Mouse (Mus musculus) kidney, embryonic 14.5 days (tissue): Measurements from ENCODE around the gene 2810004N23Rik. TPM values are rescaled to one million over a fixed set of nuclear protein-coding genes. Genes with fewer than 3 reads are reported as not detected.

Experiments used
- ATAC-seq: fragments of 200-750 bp; cut with Nextera tagmentation; 2 replicates; pipeline ENCODE4 v1.8.0; 2017; ENCODE audit warnings: moderate number of reproducible peaks, mild to moderate bottlenecking, moderate TSS enrichment, moderate library complexity; ENCODE audit not compliant: low FRiP score, low TSS enrichment
- H3K27ac ChIP-seq: fragments of 300-500 bp; sonication (generic); 2 replicates; pipeline ENCODE4 v1.5.1; 2014; ENCODE audit warnings: low read depth, mild to moderate bottlenecking, low read length, moderate library complexity, mixed read lengths
- H3K27me3 ChIP-seq: fragments of 300-500 bp; sonication (generic); 2 replicates; pipeline ENCODE4 v1.6.1; 2014; ENCODE audit warnings: mild to moderate bottlenecking, low read length; ENCODE audit not compliant: control insufficient read depth, insufficient read depth
- H3K36me3 ChIP-seq: fragments of 300-500 bp; sonication (generic); 2 replicates; pipeline ENCODE4 v1.6.1; 2014; ENCODE audit warnings: low read length, mixed read lengths; ENCODE audit not compliant: control insufficient read depth, insufficient read depth
- H3K4me1 ChIP-seq: fragments of 300-500 bp; sonication (generic); 2 replicates; pipeline ENCODE4 v1.6.1; 2014; ENCODE audit warnings: low read length, mixed read lengths; ENCODE audit not compliant: control insufficient read depth, insufficient read depth
- H3K4me2 ChIP-seq: fragments of 300-500 bp; sonication (generic); replicated peaks from 2 replicates; pipeline ENCODE4 v1.6.1; 2014; ENCODE audit warnings: low read depth, mild to moderate bottlenecking, low read length
- H3K4me3 ChIP-seq: fragments of 300-500 bp; sonication (generic); 2 replicates; pipeline ENCODE4 v1.5.1; 2014; ENCODE audit warnings: mild to moderate bottlenecking, low read length
- H3K9ac ChIP-seq: fragments of 300-500 bp; sonication (generic); 2 replicates; pipeline ENCODE4 v1.6.1; 2014; ENCODE audit warnings: low read depth, mild to moderate bottlenecking, low read length, moderate library complexity
- H3K9me3 ChIP-seq: fragments of 300-500 bp; sonication (generic); 2 replicates; pipeline ENCODE4 v1.6.1; 2016; ENCODE audit warnings: low read length; ENCODE audit not compliant: control insufficient read depth
- WGBS: fragments of 180-500 bp; shearing (Covaris S2); extraction: QIAGEN DNeasy Blood & Tissue Kit; methylation state at CpG from one replicate; pipeline ENCODE4 v1.1.7; 2014; 5-methylcytosine and 5-hydroxymethylcytosine counted together
- polyA plus RNA-seq: library from polyadenylated mRNA; unstranded; fragments of >200 nt; fragmentation: Nextera tagmentation; extraction: Ambion mirVana; gene quantifications from 2 replicates; pipeline ENCODE4 v1.2.1, GENCODE M21; 2014

Gene 2810004N23Rik
- polyA plus RNA-seq, 1 experiment from 2014 or later = 47.5 TPM

DNA sequence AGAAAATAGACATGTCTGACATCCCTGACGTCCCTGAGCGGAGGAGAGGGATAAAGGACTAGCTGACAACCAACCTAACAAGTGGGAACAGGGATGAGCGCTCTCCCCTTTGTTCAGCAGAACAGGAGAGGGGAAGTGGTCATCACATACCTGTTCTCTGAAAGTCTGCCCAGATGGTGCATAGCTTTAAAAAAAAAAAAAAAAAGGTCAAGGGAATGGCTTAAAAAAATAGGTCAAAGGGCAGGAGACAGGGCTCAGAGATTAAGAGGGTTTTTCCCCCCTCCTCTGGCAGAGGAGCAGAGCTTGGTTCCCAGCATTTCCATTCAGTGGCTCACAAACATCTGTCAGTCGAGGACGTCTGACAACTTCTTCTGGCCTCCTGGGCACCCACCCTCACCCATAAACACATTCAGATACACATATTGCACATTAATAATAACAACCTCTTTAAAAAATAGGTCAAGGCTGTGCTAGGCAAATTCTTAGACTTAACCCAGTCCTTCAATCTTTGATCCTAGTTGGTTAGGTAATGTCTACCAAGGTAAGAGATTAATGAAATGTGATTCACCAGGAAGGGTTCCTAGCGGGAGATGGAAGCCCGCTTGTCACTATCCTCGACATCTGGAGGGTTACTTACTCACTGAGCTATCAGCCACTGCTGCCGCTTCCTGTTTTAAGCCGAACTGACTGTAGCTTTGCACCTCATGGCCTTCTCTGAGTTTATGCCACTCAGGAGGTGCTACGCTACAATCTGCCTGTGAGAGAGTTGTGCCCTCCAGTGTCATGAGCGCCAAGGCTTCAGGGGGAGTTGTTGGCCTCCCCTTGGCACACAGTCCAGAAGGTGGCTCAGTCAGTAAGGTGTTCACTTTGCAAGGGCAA is 58.9 kb downstream of the 2810004N23Rik start:
- no peaks in the 10 kb centered on the region for H3K9me3 ChIP-seq
- no peaks in the 10 kb centered on the region for H3K4me1 ChIP-seq
- 71% methylated on average over 12 of the region's 12 CpGs for WGBS
- H3K27ac ChIP-seq = no peak overlapping the region
- no peak overlapping the region for H3K4me2 ChIP-seq
- H3K36me3 ChIP-seq = no peaks in the 10 kb centered on the region
- H3K9ac ChIP-seq = no peak overlapping the region
- ATAC-seq = no peak
- H3K27me3 ChIP-seq = no peaks in the 10 kb centered on the region; the same call in 1 of the 2 replicates
- no peak overlapping the region for H3K4me3 ChIP-seq

- no peak for ATAC-seq
- H3K4me2 ChIP-seq = no peak overlapping the region
- H3K27me3 ChIP-seq = peaks cover 14% of the 10 kb centered on the region
- H3K4me3 ChIP-seq = no peak overlapping the region
- WGBS = 42% methylated on average over 11 of the region's 11 CpGs
- no peak overlapping the region for H3K9ac ChIP-seq
- no peak overlapping the region for H3K27ac ChIP-seq
- H3K36me3 ChIP-seq = no peaks in the 10 kb centered on the region
- H3K4me1 ChIP-seq = no peaks in the 10 kb centered on the region
- H3K9me3 ChIP-seq = no peaks in the 10 kb centered on the region
Measured at GRCm38 (mm10) chr8:124800542-124800941, 62.4 kb downstream of the 2810004N23Rik start.

DNA sequence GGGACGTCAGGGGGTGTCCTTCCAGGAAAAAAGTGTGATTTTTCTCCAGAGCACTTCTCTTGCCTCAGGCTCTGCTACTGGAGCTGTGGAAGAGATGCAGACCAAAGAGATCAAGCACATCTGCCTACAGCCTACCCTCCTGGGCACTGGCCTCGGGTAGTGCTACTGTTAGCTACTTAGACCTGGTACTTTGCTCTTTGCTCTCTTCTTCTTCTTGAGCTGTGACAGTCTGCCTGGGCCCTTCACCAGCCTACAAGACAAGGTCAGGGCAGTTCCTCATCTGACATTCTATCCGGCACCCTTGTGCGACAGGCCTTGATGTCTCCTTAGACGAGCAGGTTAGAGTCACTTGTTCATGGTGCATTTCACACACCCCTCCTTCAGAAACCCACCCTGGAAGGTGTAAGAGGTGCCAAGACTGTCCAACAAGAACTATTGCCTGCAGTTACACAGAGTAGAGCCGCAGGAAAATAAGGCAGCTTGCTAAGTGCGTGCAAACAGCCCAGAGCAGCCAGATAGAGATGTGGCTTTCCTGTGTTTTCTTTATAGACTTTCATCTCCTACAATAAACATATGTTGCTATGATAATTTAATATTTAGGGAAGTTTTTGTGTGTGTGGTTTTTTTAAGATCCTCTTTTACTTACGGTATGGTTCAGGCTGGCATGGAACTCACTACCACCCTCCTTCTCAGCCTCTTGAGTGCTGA is 67.0 kb downstream of the 2810004N23Rik start:
- H3K27ac ChIP-seq = no peak overlapping the region
- no peak overlapping the region for H3K4me2 ChIP-seq
- H3K4me1 ChIP-seq = peaks cover 20% of the 10 kb centered on the region
- H3K9ac ChIP-seq = no peak overlapping the region
- H3K27me3 ChIP-seq = peaks cover 56% of the 10 kb centered on the region
- H3K4me3 ChIP-seq = no peak overlapping the region
- WGBS = 67% methylated on average over 8 of the region's 8 CpGs
- no peak for ATAC-seq
- H3K36me3 ChIP-seq = no peaks in the 10 kb centered on the region
- H3K9me3 ChIP-seq = no peaks in the 10 kb centered on the region

DNA sequence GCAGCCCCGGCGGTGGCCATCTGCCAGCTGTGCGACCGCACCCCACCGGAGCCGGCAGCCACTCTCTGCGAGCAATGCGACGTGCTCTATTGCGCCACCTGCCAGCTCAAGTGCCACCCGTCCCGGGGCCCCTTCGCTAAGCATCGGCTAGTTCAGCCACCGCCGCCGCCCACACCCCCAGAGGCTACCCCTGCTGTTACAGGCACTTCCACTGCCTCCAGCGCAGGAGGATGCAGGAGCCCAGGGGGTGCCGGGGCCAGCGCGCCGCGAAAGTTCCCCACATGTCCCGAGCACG is 68.5 kb downstream of the 2810004N23Rik start:
- Histone ChIP-seq H3K27ac (no peak overlapping the region), H3K4me1 (peaks cover 20% of the 10 kb centered on the region), H3K9ac (no peak overlapping the region), H3K27me3 (peaks cover 60% of the 10 kb centered on the region), H3K4me2 (peak overlapping the region; percentile 100), H3K4me3 (peak overlapping the region; percentile 60), H3K9me3 (no peaks in the 10 kb centered on the region), H3K36me3 (no peaks in the 10 kb centered on the region)
- ATAC-seq = no peak
- under 1% methylated on average over 25 of the region's 25 CpGs for WGBS

DNA sequence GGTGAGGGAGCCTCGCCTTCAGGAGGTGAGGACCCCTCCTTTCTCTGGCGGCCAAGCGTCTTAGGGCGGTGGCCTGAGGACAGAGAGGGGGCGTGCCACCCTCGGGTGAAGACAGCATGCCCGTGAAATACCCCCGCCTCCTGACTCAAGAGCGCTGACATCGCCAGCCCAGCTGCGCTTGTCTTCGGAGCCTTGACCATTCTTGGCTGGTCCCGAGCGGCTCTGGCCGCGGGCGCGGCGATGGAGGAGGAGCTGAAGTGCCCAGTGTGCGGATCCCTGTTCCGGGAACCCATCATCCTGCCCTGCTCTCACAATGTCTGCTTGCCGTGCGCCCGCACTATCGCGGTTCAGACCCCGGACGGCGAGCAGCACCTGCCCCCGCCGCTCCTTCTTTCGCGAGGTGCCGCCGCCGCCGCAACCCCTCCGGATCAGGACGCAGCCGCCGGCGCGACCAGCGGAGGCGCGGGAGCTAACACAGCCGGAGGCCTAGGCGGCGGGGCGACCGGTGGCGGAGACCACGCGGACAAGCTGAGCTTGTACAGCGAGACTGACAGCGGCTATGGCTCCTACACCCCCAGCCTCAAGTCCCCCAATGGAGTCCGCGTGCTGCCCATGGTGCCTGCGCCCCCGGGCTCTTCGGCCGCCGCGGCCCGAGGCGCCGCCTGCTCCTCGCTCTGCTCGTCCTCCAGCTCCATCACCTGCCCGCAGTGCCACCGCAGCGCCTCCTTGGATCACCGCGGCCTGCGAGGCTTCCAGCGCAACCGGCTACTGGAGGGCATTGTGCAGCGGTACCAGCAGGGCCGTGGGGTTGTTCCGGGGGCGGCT is 69.0 kb downstream of the 2810004N23Rik start:
- Histone ChIP-seq H3K9ac (no peak overlapping the region), H3K4me2 (peak overlapping the region; percentile 100), H3K27me3 (peaks cover 60% of the 10 kb centered on the region), H3K9me3 (no peaks in the 10 kb centered on the region), H3K27ac (no peak overlapping the region), H3K36me3 (no peaks in the 10 kb centered on the region), H3K4me3 (peak overlapping the region; percentile 60), H3K4me1 (peaks cover 20% of the 10 kb centered on the region)
- WGBS = 1% methylated on average over 80 of the region's 81 CpGs
- ATAC-seq = peak; percentile 16

- Histone ChIP-seq H3K27ac (no peak overlapping the region), H3K4me1 (peaks cover 20% of the 10 kb centered on the region), H3K4me3 (peak overlapping the region; percentile 60), H3K4me2 (peak overlapping the region; percentile 100), H3K9me3 (no peaks in the 10 kb centered on the region), H3K36me3 (no peaks in the 10 kb centered on the region), H3K9ac (peak overlapping the region; percentile 40; the same call in 1 of the 2 replicates), H3K27me3 (peaks cover 60% of the 10 kb centered on the region)
- WGBS = under 1% methylated on average over 36 of the region's 51 CpGs
- ATAC-seq = peak; percentile 90
Measured at GRCm38 (mm10) chr8:124793172-124793651, 69.7 kb downstream of the 2810004N23Rik start.

GRCm38 (mm10) chr8:124792708-124793107 is 70.2 kb downstream of the 2810004N23Rik start, which contains the start of gene Trim67:
Gene Trim67, plus strand, starts transcription at chr8:124793092.
- Histone ChIP-seq H3K27me3 (peaks cover 60% of the 10 kb centered on the region), H3K36me3 (no peaks in the 10 kb centered on the region), H3K4me2 (peak within 1 kb of the TSS; percentile 100), H3K4me3 (peak within 1 kb of the TSS; percentile 60), H3K4me1 (peaks cover 20% of the 10 kb centered on the region), H3K9ac (peak within 1 kb of the TSS; percentile 40; the same call in 1 of the 2 replicates), H3K27ac (no peak within 1 kb of the TSS), H3K9me3 (no peaks in the 10 kb centered on the region)
- under 1% methylated on average over 30 of the region's 39 CpGs for WGBS
- ATAC-seq = peak; percentile 85

GRCm38 (mm10) chr8:124792186-124792585 is 70.7 kb downstream of the 2810004N23Rik start:
- no peak for ATAC-seq
- H3K36me3 ChIP-seq = no peaks in the 10 kb centered on the region
- H3K9ac ChIP-seq = no peak overlapping the region
- peak overlapping the region; percentile 60 for H3K4me3 ChIP-seq
- H3K4me2 ChIP-seq = peak overlapping the region; percentile 100
- H3K27ac ChIP-seq = no peak overlapping the region
- WGBS = under 1% methylated on average over 32 of the region's 32 CpGs
- H3K9me3 ChIP-seq = no peaks in the 10 kb centered on the region
- peaks cover 20% of the 10 kb centered on the region for H3K4me1 ChIP-seq
- H3K27me3 ChIP-seq = peaks cover 60% of the 10 kb centered on the region
